Mouse (Mus musculus) gastrocnemius, postnatal 4 days (tissue): Measurements from ENCODE around the gene Fam71e2. TPM values are rescaled to one million over a fixed set of nuclear protein-coding genes. Genes with fewer than 3 reads are reported as not detected.

Experiments used
- DNase-seq, 2 experiments: peaks; one replicate each; pipeline ENCODE4 v3.0.0; 2021 to 2022; ENCODE audit warnings: low spot score in 2 of 2, mixed read lengths in 2 of 2
- total RNA-seq, 2 experiments: library from RNA; stranded (reverse); gene quantifications; 2 replicates each; pipeline ENCODE4 v1.2.3; 2021

The Fam71e2 gene
- total RNA-seq, 2 experiments from 2014 or later = not detected

DNA sequence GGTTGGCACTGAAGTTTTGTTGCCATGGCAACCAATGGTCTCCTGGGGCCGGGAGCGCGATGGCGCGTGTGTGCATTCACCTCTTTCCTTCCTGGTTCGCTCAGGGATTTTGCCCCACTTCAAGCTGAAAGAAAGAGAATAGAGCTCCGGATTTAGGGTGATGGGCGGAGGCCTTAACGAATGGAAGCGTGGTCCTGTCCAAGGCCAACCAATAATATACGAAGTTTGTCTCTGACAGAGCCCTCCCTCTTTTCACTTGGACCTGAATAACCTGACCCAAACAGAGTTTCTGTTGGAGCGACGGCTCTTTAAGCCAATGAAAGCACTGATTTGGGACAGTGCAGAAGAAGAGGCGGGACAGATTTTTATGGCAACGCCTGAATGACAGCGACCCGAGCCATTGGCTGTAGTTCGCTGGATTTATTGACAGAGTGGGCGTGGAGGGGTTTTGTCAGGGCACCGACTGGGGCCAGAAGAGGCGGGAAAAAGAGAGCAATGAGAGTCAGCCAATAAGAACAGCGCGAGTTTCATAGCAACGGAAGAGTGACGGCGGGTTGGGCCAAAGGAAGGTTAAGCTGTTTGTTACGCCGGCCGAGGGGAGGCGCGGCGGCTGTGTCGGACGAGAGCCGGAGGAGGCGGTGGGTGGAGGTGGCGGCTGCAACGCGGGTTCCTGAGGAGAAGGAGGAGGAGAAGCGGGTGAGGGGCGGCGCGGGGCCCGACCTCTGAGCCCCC is 31.4 kb downstream of the Fam71e2 start, which contains the start of gene Kmt5c:
Kmt5c (plus strand) TSS at position 572 of the 732 bp plus-strand sequence.
- peak; percentile 87 to 97 for DNase-seq

DNA sequence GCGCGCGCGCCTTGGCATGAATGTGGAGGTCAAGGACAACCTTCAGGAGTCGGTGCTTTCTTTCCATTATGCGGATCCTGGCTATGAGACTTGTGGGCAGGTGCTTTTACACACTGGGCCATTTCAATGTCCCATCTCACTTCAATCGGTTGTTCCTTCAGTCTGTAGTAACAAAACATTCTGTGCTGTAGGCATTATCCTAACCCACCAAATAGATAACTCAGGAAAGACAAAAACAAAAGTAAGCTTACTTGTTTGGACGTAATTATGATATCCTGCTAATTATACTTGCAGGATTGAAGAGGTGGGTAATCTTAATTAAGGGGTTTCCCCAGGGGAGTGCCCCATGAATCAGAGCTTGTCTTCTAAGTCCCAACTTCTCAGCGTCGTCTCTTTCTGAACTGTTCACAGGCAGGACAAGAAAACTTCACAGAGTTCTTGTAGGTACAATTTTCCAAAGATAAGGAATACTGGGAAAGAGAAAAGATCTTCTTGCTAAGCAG is 32.0 kb downstream of the Fam71e2 start:
- DNase-seq = no peak

DNA sequence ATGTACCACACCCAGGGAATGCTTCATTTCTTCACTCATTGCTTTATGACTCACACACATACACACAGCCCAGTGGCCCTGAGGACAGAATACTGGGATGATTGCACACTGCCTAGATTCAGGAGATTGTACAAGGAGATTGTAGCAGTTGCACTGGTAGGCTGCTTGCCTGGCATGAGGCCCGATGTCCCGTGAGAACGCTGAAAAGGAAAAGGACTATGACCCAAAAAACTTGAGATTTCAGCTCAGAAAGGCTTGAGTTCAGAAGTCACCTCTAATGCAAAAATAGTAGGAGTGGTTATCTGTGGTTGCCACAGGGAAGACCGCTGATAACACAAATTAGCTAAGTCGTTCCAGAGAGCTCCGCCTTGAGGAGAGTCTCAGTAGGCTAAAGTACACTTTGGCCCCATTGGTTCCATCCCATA is 38.1 kb downstream of the Fam71e2 start:
- no peak for DNase-seq

DNA sequence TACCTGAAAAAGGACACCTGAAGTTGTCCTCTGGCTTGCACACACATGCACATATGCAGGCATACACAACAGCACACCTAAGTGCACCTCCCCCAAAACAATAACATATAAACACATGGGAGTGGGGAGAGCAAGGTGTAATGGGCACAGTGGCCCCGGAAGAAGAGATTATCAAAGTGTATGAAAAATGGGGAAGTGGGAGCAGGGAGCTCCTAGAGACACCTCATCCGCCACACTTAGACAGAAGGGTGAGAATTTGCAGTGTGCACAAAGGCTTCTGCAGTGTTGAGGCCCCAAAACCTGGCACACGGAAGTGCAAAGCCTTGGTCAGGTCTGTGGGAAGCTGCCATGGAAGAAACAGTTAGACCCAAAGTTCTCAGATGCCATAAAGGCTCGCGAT is 40.0 kb downstream of the Fam71e2 start:
- DNase-seq = no peak

DNA sequence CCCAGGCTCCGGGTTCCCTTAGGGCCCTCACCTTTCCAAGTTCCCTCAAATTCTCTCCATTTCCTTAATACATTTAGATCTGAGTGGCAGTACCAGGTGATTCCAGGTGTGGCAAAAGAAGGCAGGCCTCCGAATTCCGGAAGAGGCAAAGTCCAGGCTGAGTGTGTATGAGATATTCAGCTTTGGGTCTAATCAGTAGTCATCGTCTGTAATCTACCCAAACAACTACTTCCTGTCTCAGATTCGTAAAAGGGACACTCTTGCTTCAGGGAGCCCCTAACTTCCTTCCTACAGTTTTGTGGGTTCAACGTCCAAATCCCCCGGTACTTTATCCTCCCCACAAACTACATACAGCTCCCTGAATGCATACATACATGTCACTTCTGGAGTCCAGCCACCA is 45.9 kb downstream of the Fam71e2 start, which contains the start of gene Tmem150b:
Tmem150b (minus strand) TSS at position 81 of the 400 bp plus-strand sequence.
- DNase-seq = no peak

DNA sequence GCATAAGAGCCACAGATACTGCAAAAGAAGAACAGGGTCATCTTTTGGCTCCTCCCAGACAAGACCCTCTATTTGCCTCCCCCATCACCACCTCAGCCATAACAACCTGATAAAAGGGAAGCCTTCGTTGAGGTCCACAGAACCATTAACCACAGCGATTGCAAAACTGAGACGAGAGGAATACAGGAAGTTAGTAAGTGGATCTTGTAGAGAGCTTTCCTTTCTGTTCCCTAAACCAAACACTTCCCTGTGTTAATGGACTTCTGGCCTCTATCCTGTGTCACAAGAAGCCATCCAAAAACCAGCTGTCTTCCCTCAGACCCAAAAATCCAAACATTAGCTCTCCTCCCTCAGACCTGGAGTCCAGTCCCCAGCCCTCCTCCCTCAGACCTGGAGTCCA is 46.7 kb downstream of the Fam71e2 start:
- no peak for DNase-seq

DNA sequence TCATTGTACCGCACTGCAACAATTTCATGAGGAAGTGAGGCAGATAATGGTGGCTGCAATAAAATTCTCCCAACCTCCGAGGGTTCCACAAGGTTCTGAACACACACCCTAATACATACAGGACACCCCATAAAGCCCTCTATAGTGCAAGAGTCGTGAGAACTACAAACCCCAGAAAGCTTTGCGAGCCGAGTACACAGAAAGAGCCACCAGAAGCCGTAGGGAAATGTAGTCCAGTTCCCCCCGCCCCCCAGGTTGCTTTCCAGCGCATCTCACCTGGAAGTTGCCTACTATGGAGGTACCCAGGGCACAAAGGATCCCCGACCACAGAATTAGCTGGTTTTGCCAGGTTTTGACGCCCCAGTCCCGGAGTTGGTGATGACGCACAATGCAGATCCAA is 47.6 kb downstream of the Fam71e2 start:
- no peak for DNase-seq

DNA sequence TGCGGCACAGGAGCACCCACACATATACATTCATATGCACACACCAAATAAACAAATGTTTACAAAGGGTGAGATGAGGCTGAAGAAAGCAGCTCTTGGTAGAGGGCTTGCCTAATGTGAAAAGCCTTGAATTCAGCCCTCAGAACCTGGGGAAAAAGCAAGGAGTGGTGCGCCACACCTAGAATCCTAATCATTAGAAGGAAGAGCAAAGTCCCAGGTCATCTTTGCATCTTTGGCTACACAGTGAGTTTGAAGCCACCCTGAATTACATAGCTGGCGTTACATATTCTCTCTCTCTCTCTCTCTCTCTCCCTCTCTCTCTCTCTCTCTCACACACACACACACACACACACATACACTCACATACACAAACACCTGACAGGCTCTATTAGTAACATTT is 51.8 kb downstream of the Fam71e2 start:
- no peak for DNase-seq

DNA sequence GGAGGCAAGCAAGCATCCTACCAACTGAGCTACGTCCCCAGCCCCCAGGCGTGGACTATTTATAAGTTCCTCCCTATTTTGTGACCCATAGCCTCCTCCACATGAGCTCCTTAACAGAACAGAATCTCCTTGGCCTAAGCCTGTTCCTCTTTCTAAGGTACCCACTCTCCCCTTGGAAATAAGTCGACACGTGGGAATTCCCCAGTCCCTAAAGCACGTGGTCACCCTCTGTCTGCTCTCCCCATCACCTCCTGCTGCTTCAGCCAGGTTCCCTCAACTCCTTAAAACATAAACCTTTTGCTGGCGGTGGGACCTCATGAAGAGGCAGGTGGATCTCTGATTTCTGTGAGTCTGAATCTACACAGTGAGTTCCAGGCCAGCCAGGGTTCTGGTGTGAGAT is 54.1 kb downstream of the Fam71e2 start:
- no peak for DNase-seq

DNA sequence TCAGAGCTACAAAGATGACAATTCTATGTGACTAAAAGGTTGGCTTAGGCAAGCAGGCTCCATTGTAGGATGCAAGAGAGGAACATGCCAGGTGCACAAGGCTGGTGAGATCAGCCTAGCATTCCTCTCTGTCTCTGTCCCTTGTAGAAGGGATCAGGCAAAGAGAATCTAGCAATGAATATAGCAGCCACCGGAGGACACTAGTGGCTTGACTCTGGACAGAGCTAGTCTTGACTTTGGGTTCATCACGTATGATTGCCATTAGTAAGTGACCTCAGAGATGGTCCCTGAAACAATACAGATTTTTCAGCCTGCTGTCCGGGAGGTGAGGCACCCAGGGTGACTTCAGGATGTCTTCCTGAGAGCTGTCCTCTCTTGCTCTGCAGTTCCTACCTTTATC is 58.5 kb downstream of the Fam71e2 start:
- no peak for DNase-seq

DNA sequence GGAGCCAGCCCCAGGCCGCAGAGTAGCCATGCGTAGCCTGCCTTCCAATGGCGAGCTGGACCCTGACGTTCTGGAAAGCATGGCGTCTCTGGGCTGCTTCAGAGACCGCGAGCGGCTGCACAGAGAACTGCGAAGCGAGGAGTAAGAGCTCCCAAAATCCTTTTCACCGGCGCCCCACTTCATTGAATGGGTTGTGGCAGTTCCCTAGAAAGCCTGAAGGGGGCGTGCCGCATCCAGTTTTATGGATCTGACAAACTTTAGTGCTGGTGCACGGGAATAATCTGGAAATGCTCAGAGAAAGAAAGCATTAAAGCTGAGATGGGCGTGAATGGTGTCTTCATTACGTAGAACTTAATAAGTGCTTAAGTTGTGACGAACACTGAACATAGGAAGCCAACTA is 66.0 kb downstream of the Fam71e2 start:
- DNase-seq = peak in 1 of 2 experiments; percentile 44

Other genes starting within 250 kb of the Fam71e2 start
- 1 to 10 TPM; 1.7 to 3.0 TPM for gene Tnni3, start 247.1 kb downstream of the Fam71e2 start, total RNA-seq
- gene Dnaaf3, start 238.8 kb downstream of the Fam71e2 start, total RNA-seq = under 1 TPM; 0.26 to 0.44 TPM
- gene Syt5, start 223.8 kb downstream of the Fam71e2 start, total RNA-seq = under 1 TPM in 1 of 2 experiments, not detected in 1; 0.25 TPM
- not detected for gene Ptprh, start 167.3 kb downstream of the Fam71e2 start, total RNA-seq
- 1 to 10 TPM; 7.0 to 7.8 TPM for gene Tmem86b, start 139.9 kb downstream of the Fam71e2 start, total RNA-seq
- 10 to 100 TPM; 72.0 to 76.5 TPM for gene Ppp6r1, start 112.3 kb downstream of the Fam71e2 start, total RNA-seq
- 10 to 100 TPM; 25.7 to 27.8 TPM for gene Hspbp1, start 86.2 kb downstream of the Fam71e2 start, total RNA-seq
- gene Brsk1, start 80.7 kb downstream of the Fam71e2 start, total RNA-seq = 1 to 10 TPM; 6.7 to 7.3 TPM
- under 1 TPM; 0.13 to 0.29 TPM for gene Tmem150b, start 46.1 kb downstream of the Fam71e2 start, total RNA-seq
- 10 to 100 TPM; 33.2 to 39.2 TPM for gene Kmt5c, start 31.2 kb downstream of the Fam71e2 start, total RNA-seq
- gene Cox6b2, start 18.2 kb downstream of the Fam71e2 start, total RNA-seq = 1 to 10 TPM; 7.6 to 8.0 TPM
- under 1 TPM; 0.18 to 0.29 TPM for gene Il11, start 11.6 kb upstream of the Fam71e2 start, total RNA-seq
- gene Tmem190, start 11.6 kb upstream of the Fam71e2 start, total RNA-seq = not detected
- gene Tmem238, start 18.4 kb upstream of the Fam71e2 start, total RNA-seq = 1 to 10 TPM; 3.7 to 5.2 TPM
- 1,000 to 10,000 TPM; 1,080 to 1,143 TPM for gene Rpl28, start 21.6 kb upstream of the Fam71e2 start, total RNA-seq
- gene Ube2s, start 41.3 kb upstream of the Fam71e2 start, total RNA-seq = 100 to 1,000 TPM; 122 to 140 TPM
- under 1 TPM in 1 of 2 experiments, not detected in 1; 0.05 TPM for gene Shisa7, start 73.4 kb upstream of the Fam71e2 start, total RNA-seq
- gene Isoc2b, start 99.0 kb upstream of the Fam71e2 start, total RNA-seq = 1 to 10 TPM; 2.3 to 2.5 TPM
- 10 to 100 TPM; 10.7 to 11.7 TPM for gene Isoc2a, start 105.9 kb upstream of the Fam71e2 start, total RNA-seq
- gene Gm36210, start 135.2 kb upstream of the Fam71e2 start, total RNA-seq = not detected
- 10 to 100 TPM; 14.0 to 14.6 TPM for gene Zfp628, start 143.9 kb upstream of the Fam71e2 start, total RNA-seq
- gene Nat14, start 150.7 kb upstream of the Fam71e2 start, total RNA-seq = 1 to 10 TPM; 4.6 to 5.2 TPM
- 10 to 100 TPM; 67.3 to 73.3 TPM for gene Ssc5d, start 154.5 kb upstream of the Fam71e2 start, total RNA-seq
- gene Sbk2, start 193.1 kb upstream of the Fam71e2 start, total RNA-seq = 10 to 100 TPM; 13.0 to 15.9 TPM
- gene Sbk3, start 199.9 kb upstream of the Fam71e2 start, total RNA-seq = under 1 TPM in 1 of 2 experiments, not detected in 1; 0.13 TPM
- gene Zfp579, start 224.9 kb upstream of the Fam71e2 start, total RNA-seq = 10 to 100 TPM; 17.9 to 22.2 TPM
- 1 to 10 TPM; 9.0 to 9.6 TPM for gene Zfp524, start 243.1 kb upstream of the Fam71e2 start, total RNA-seq
- gene Fiz1, start 243.4 kb upstream of the Fam71e2 start, total RNA-seq = 10 to 100 TPM; 25.5 to 28.9 TPM
- gene Gm44973, start 244.2 kb upstream of the Fam71e2 start, total RNA-seq = not detected
- 10 to 100 TPM; 24.5 to 27.4 TPM for gene Zfp865, start 249.1 kb upstream of the Fam71e2 start, total RNA-seq
- under 1 TPM; 0.80 to 0.91 TPM for gene Ccdc106, start 249.3 kb upstream of the Fam71e2 start, total RNA-seq